Mouse (Mus musculus) hindbrain, embryonic 11.5 days (tissue): ENCODE data around the gene Als2cl. TPM values are rescaled to one million over a fixed set of nuclear protein-coding genes. Genes with fewer than 3 reads are reported as not detected.
A peak's percentile ranks its signal among the peaks of the same experiment; 100 is the strongest.

ENCODE experiments used
- ATAC-seq: fragments of 200-750 bp; cut with Nextera tagmentation; 2 replicates; pipeline ENCODE4 v1.8.0; 2017; ENCODE audit warnings: mild to moderate bottlenecking, moderate TSS enrichment, moderate library complexity; ENCODE audit not compliant: low FRiP score
- DNase-seq: peaks from one replicate; pipeline ENCODE4 v3.0.0-alpha.2; 2015; ENCODE audit warnings: low spot score
- H3K27ac ChIP-seq: fragments of 300-500 bp; sonication (generic); 2 replicates; pipeline ENCODE4 v1.5.1; 2014; ENCODE audit warnings: mild to moderate bottlenecking, low read depth, low read length
- H3K27me3 ChIP-seq: fragments of 300-500 bp; sonication (generic); 2 replicates; pipeline ENCODE4 v1.6.1; 2014; ENCODE audit warnings: mild to moderate bottlenecking, low read length, moderate library complexity, mixed read lengths; ENCODE audit not compliant: control insufficient read depth, insufficient read depth
- H3K36me3 ChIP-seq: fragments of 300-500 bp; sonication (generic); 2 replicates; pipeline ENCODE4 v1.6.1; 2014; ENCODE audit warnings: mild to moderate bottlenecking, low read length, moderate library complexity, mixed read lengths; ENCODE audit not compliant: control insufficient read depth, insufficient read depth
- H3K4me1 ChIP-seq: fragments of 300-500 bp; sonication (generic); replicated peaks from 2 replicates; pipeline ENCODE4 v1.6.1; 2014; ENCODE audit warnings: low read length, mixed read lengths; ENCODE audit not compliant: control insufficient read depth, insufficient read depth
- H3K4me2 ChIP-seq: fragments of 300-500 bp; sonication (generic); replicated peaks from 2 replicates; pipeline ENCODE4 v1.6.1; 2014; ENCODE audit warnings: mild to moderate bottlenecking, low read depth, low read length
- H3K4me3 ChIP-seq: fragments of 300-500 bp; sonication (generic); 2 replicates; pipeline ENCODE4 v1.5.1; 2014; ENCODE audit warnings: low read depth, low read length
- H3K9ac ChIP-seq: fragments of 300-500 bp; sonication (generic); 2 replicates; pipeline ENCODE4 v1.6.1; 2014; ENCODE audit warnings: low read depth, low read length
- H3K9me3 ChIP-seq: fragments of 300-500 bp; sonication (generic); 2 replicates; pipeline ENCODE4 v1.6.1; 2016; ENCODE audit warnings: low read length; ENCODE audit not compliant: control insufficient read depth
- WGBS: fragments of 180-500 bp; shearing (Covaris S2); extraction: QIAGEN DNeasy Blood & Tissue Kit; methylation state at CpG from one replicate; pipeline ENCODE4 v1.1.7; 2014; 5-methylcytosine and 5-hydroxymethylcytosine counted together
- polyA plus RNA-seq: library from polyadenylated mRNA; unstranded; fragments of >200 nt; fragmentation: Nextera tagmentation; extraction: Ambion mirVana; gene quantifications from 2 replicates; pipeline ENCODE4 v1.2.1, GENCODE M21; 2014

Gene Als2cl
- polyA plus RNA-seq, 1 experiment from 2014 or later: 1.1 TPM

GRCm38 (mm10) chr9:110945343-110945742, 65.7 kb downstream of the Als2cl start:
- H3K4me3 ChIP-seq: no peak overlapping the region
- 12% methylated on average over 18 of the region's 18 CpGs for WGBS
- no peaks in the 10 kb centered on the region for H3K36me3 ChIP-seq
- no peaks in the 10 kb centered on the region for H3K9me3 ChIP-seq
- peaks cover 32% of the 10 kb centered on the region for H3K27me3 ChIP-seq
- no peak overlapping the region for H3K4me2 ChIP-seq
- DNase-seq (peak; percentile 36), ATAC-seq (no peak)
- no peak overlapping the region for H3K27ac ChIP-seq
- H3K4me1 ChIP-seq: 0 out of 2 replicates have a peak, but pooled peaks cover 2% of the 10 kb centered on the region
- H3K9ac ChIP-seq: no peak overlapping the region

GRCm38 (mm10) chr9:110945926-110946325, 66.3 kb downstream of the Als2cl start, which contains the start of gene Tdgf1:
Tdgf1 (minus strand) TSS chr9:110946158.
- peaks cover 32% of the 10 kb centered on the region for H3K27me3 ChIP-seq
- H3K27ac ChIP-seq: no peak within 1 kb of the TSS
- no peak for ATAC-seq
- WGBS: 8% methylated on average over 11 of the region's 11 CpGs
- no peaks in the 10 kb centered on the region for H3K36me3 ChIP-seq
- H3K4me1 ChIP-seq: 0 out of 2 replicates have a peak, but pooled peaks cover 2% of the 10 kb centered on the region
- no peak within 1 kb of the TSS; the same call in 1 of the 2 replicates for H3K4me2 ChIP-seq
- H3K9ac ChIP-seq: peak within 1 kb of the TSS; percentile 23; the same call in 1 of the 2 replicates
- no peak within 1 kb of the TSS; the same call in 1 of the 2 replicates for H3K4me3 ChIP-seq
- peak; percentile 17 for DNase-seq
- no peaks in the 10 kb centered on the region for H3K9me3 ChIP-seq

GRCm38 (mm10) chr9:110946548-110947044, 66.9 kb downstream of the Als2cl start:
- Histone ChIP-seq H3K4me3 (no peak overlapping the region), H3K27ac (no peak overlapping the region), H3K9ac (peak overlapping the region; percentile 23; the same call in 1 of the 2 replicates), H3K9me3 (no peaks in the 10 kb centered on the region), H3K27me3 (peaks cover 32% of the 10 kb centered on the region), H3K36me3 (no peaks in the 10 kb centered on the region), H3K4me2 (no peak overlapping the region; the same call in 1 of the 2 replicates), H3K4me1 (0 out of 2 replicates have a peak, but pooled peaks cover 2% of the 10 kb centered on the region)
- ATAC-seq: no peak
- WGBS: 5% methylated on average over 20 of the region's 20 CpGs
- peak; percentile 50 for DNase-seq

GRCm38 (mm10) chr9:110947261-110947661, 67.6 kb downstream of the Als2cl start:
- ATAC-seq: no peak
- Histone ChIP-seq H3K4me3 (no peak overlapping the region; the same call in 1 of the 2 replicates), H3K9ac (peak overlapping the region; percentile 23; the same call in 1 of the 2 replicates), H3K4me2 (no peak overlapping the region), H3K4me1 (0 out of 2 replicates have a peak, but pooled peaks cover 2% of the 10 kb centered on the region), H3K27me3 (peaks cover 32% of the 10 kb centered on the region), H3K36me3 (no peaks in the 10 kb centered on the region), H3K27ac (no peak overlapping the region), H3K9me3 (no peaks in the 10 kb centered on the region)
- DNase-seq: peak; percentile 36
- 5% methylated on average over 6 of the region's 6 CpGs for WGBS

- Histone ChIP-seq H3K4me1 (0 out of 2 replicates have a peak, but pooled peaks cover 2% of the 10 kb centered on the region), H3K27me3 (peaks cover 34% of the 10 kb centered on the region), H3K4me3 (no peak overlapping the region), H3K4me2 (no peak overlapping the region), H3K36me3 (no peaks in the 10 kb centered on the region), H3K27ac (no peak overlapping the region), H3K9me3 (no peaks in the 10 kb centered on the region), H3K9ac (no peak overlapping the region)
- ATAC-seq (no peak), DNase-seq (no peak)
- WGBS: 14% methylated on average over 6 of the region's 6 CpGs
These were observed 68.2 kb downstream of the Als2cl start for GRCm38 (mm10) chr9:110947900-110948299.

GRCm38 (mm10) chr9:110948813-110949310, 69.2 kb downstream of the Als2cl start:
- DNase-seq: no peak
- no peak overlapping the region for H3K4me2 ChIP-seq
- WGBS: 66% methylated on average over 8 of the region's 8 CpGs
- H3K9me3 ChIP-seq: no peaks in the 10 kb centered on the region
- no peak overlapping the region for H3K4me3 ChIP-seq
- 0 out of 2 replicates have a peak, but pooled peaks cover 2% of the 10 kb centered on the region for H3K4me1 ChIP-seq
- H3K36me3 ChIP-seq: no peaks in the 10 kb centered on the region
- ATAC-seq: no peak
- peaks cover 34% of the 10 kb centered on the region for H3K27me3 ChIP-seq
- H3K27ac ChIP-seq: no peak overlapping the region
- H3K9ac ChIP-seq: no peak overlapping the region

GRCm38 (mm10) chr9:110950109-110950508, 70.4 kb downstream of the Als2cl start:
- Histone ChIP-seq H3K4me1 (0 out of 2 replicates have a peak, but pooled peaks cover 2% of the 10 kb centered on the region), H3K9ac (no peak overlapping the region), H3K27ac (no peak overlapping the region), H3K27me3 (peaks cover 26% of the 10 kb centered on the region), H3K4me3 (no peak overlapping the region), H3K4me2 (no peak overlapping the region), H3K9me3 (no peaks in the 10 kb centered on the region), H3K36me3 (no peaks in the 10 kb centered on the region)
- ATAC-seq (no peak), DNase-seq (no peak)
- WGBS: 98% methylated on average over 3 of the region's 3 CpGs
